Mouse (Mus musculus) testis, postnatal 10 days (tissue): Measurements from ENCODE around the gene Atp11c.

ENCODE experiments used
- DNase-seq: peaks from one replicate; pipeline ENCODE4 v3.0.0; 2021; ENCODE audit warnings: low spot score

The Atp11c gene

DNA sequence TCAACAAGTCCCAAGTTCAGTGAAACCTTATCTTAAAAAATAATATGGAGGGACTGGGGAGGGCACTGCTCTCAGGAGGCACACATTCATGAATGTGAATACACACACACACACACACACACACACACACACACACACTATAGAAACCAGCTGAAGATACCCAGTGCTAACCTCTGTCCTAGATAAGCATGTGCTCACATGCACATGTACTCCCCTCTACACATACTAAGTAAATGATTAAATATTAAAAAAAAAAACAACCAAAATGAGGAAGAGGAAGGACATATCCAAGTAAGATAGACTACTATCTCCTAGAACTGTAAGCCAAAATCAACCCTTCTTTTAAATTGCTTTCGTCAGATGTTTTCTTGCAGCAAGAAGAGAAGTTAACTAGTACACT, 205.6 kb downstream of the Atp11c start:
- DNase-seq = no peak

DNA sequence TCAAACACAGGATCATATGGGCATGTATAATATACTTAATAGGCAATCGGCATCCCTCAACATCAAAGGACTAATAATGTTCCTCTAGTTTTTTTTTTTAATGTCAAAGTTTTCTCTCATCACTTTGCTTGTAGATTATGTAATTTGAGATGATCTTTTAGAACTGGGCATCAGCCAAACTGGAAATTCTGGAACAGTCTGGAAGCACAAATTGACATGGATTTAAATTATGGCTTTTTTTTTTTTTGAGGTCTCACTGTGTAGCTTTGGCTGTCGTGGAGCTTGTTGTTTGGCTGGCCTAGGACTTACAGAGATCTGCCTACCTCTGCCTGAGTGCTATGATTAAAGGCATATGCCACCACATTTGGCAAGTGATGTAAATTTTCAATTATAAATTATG, 210.8 kb downstream of the Atp11c start:
- DNase-seq = no peak

DNA sequence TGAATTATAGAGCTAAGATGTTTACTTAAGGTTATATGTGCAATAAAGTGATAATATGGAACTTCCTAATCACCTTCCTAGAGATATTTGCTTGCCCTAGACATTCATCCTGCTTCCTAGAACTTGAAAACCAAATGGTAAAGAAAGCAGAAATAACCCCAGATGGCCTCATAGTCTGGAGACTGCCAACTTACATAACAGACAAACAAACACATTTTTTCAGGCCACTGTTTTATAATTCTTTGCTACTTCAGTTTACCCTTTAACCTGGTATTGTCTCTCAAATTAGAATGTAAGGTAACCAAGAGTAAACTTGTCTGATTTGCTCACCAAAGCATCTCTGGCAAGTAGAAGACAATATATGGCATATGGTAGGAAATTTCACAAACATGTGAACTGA, 212.1 kb downstream of the Atp11c start:
- no peak for DNase-seq

- DNase-seq = no peak
These were observed 243.8 kb downstream of the Atp11c start for GRCm38 (mm10) chrX:60348741-60349140.

- no peak for DNase-seq
These were observed 247.1 kb downstream of the Atp11c start for GRCm38 (mm10) chrX:60345447-60345846.

DNA sequence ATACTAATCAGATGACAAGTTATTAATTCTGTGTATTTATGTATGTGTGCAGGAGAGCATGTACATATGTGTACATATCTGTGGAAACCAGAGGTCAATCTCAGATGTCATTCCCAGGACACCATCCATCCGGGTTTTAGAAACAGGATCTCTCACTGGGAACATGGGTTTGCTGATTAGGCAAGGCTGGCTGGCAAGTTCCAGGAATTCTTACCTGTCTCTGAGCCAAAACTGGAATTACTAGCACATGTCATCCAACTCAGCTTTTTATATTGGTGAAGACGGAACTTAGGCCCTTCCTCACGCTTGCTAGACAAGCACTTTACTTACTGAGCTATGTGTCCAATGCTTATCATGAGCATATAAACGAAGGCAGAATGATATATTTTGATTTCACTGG, 247.5 kb downstream of the Atp11c start:
- DNase-seq = no peak

DNA sequence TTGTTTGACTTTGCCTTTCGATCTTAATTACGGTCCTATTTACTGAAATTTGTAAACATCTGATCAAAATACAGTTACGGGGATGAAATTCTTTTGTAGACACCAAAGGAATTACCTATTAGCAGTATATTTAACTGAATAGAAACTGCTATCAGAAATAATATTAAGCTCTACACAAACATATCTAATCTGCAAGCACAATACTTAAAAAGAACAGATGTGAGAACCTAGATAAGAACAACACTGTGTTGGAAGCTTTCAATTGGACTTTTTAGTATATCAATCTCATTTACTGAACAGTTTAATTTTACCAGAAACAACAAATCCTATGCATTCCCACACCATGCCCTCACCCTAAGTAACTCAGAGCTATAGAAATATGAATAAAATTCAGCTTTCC, 262.8 kb downstream of the Atp11c start:
- no peak for DNase-seq

DNA sequence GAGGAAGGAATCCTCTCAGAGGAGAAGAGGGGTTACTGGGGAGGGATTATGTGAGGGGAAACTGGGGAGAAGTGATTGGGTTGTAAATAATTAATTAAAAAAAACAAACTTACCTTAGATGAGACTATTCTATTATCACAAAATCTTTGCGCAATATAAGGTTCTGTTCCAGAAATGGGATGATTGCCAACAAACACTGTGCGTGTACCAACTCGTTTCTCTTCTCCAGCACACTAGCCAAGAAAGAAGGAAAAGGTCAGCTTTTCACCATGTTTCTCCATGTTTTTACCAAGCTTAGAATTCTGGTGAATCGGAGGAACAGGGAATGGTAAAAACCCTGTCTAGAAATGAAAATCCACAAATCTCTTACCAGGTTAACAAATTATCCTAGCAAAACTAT, 271.2 kb downstream of the Atp11c start:
- DNase-seq = no peak

GRCm38 (mm10) chrX:60317661-60318060, 274.8 kb downstream of the Atp11c start:
- DNase-seq = no peak

- no peak for DNase-seq
These were observed 300.2 kb downstream of the Atp11c start for GRCm38 (mm10) chrX:60292335-60292734.

GRCm38 (mm10) chrX:60255346-60255745, 337.2 kb downstream of the Atp11c start:
- DNase-seq = no peak

GRCm38 (mm10) chrX:60187726-60188125, 404.8 kb downstream of the Atp11c start:
- no peak for DNase-seq

DNA sequence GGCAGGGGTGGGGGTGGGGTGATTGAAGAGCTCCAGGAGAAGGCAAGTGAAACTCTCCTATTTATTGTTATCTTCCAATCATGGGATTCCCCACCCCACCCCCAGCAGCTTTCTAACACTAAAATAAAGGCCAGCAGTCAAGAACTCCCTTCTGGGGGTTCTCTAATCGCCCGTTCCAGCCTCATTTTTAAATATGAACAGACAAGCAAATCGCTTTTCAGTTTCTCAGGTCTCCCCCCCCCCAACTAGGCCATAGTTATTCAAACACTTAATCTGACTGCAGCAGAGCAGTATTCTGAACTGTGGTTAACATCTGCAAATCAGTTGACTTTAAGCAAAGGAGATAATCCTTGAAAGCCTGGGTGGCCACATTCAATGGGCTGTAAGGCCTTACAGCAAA, 409.9 kb downstream of the Atp11c start:
- no peak for DNase-seq

GRCm38 (mm10) chrX:60178744-60179458, 413.6 kb downstream of the Atp11c start, which contains the start of gene Mcf2:
TSS of gene Mcf2 (minus strand) at chrX:60179089.
- peak; percentile 42 for DNase-seq

- DNase-seq = no peak
These were observed 414.3 kb downstream of the Atp11c start for GRCm38 (mm10) chrX:60178025-60178743.
